Mouse (Mus musculus) stomach, embryonic 14.5 days (tissue): ENCODE measurements around the gene Rabl3. TPM values are rescaled to one million over a fixed set of nuclear protein-coding genes. Genes with fewer than 3 reads are reported as not detected.

Experiments
- ATAC-seq: fragments of 200-750 bp; cut with Nextera tagmentation; 2 replicates; pipeline ENCODE4 v1.8.0; 2017; ENCODE audit warnings: low read depth, moderate TSS enrichment; ENCODE audit not compliant: insufficient number of reproducible peaks, insufficient read depth, low FRiP score
- H3K27ac ChIP-seq: fragments of 300-500 bp; sonication (generic); 2 replicates; pipeline ENCODE4 v1.5.1; 2014; ENCODE audit warnings: mild to moderate bottlenecking, low read length, moderate library complexity, mixed read lengths
- H3K27me3 ChIP-seq: fragments of 300-500 bp; sonication (generic); 2 replicates; pipeline ENCODE4 v1.6.1; 2014; ENCODE audit warnings: low read length, control low read depth, mixed read lengths; ENCODE audit not compliant: control insufficient read depth, insufficient read depth
- H3K36me3 ChIP-seq: fragments of 300-500 bp; sonication (generic); 2 replicates; pipeline ENCODE4 v1.6.1; 2014; ENCODE audit warnings: mild to moderate bottlenecking, control low read depth, low read length, moderate library complexity, mixed read lengths; ENCODE audit not compliant: control insufficient read depth, insufficient read depth
- H3K4me1 ChIP-seq: fragments of 300-500 bp; sonication (generic); 2 replicates; pipeline ENCODE4 v1.6.1; 2014; ENCODE audit warnings: low read length, control low read depth, mixed read lengths; ENCODE audit not compliant: control insufficient read depth, insufficient read depth
- H3K4me2 ChIP-seq: fragments of 300-500 bp; sonication (generic); replicated peaks from 2 replicates; pipeline ENCODE4 v1.6.1; 2014; ENCODE audit warnings: low read depth, low read length, control low read depth
- H3K4me3 ChIP-seq: fragments of 300-500 bp; sonication (generic); 2 replicates; pipeline ENCODE4 v1.5.1; 2014; ENCODE audit warnings: low read depth, low read length, control low read depth
- H3K9ac ChIP-seq: fragments of 300-500 bp; sonication (generic); replicated peaks from 2 replicates; pipeline ENCODE4 v1.6.1; 2014; ENCODE audit warnings: low read depth, mild to moderate bottlenecking, control low read depth, low read length, moderate library complexity, mixed read lengths
- H3K9me3 ChIP-seq: fragments of 300-500 bp; sonication (generic); 2 replicates; pipeline ENCODE4 v1.6.1; 2016; ENCODE audit warnings: low read depth, low read length, control low read depth; ENCODE audit not compliant: control insufficient read depth
- WGBS: fragments of 180-500 bp; shearing (Covaris S2); extraction: QIAGEN DNeasy Blood & Tissue Kit; methylation state at CpG from one replicate; pipeline ENCODE4 v1.1.7; 2014; 5-methylcytosine and 5-hydroxymethylcytosine counted together
- polyA plus RNA-seq: library from polyadenylated mRNA; unstranded; fragments of >200 nt; fragmentation: Nextera tagmentation; extraction: Ambion mirVana; gene quantifications from 2 replicates; pipeline ENCODE4 v1.2.1, GENCODE M21; 2014

Rabl3 gene
- polyA plus RNA-seq, 1 experiment from 2014 or later, result 25.8 TPM

- H3K4me3 ChIP-seq, result no peak overlapping the region
- no peak overlapping the region for H3K4me2 ChIP-seq
- H3K9ac ChIP-seq, result no peak overlapping the region
- ATAC-seq, result no peak
- peaks cover 27% of the 10 kb centered on the region for H3K36me3 ChIP-seq
- H3K4me1 ChIP-seq, result no peaks in the 10 kb centered on the region
- H3K27ac ChIP-seq, result no peak overlapping the region
- no peaks in the 10 kb centered on the region for H3K27me3 ChIP-seq
- WGBS, result 93% methylated on average over 4 of the region's 4 CpGs
- H3K9me3 ChIP-seq, result no peaks in the 10 kb centered on the region
These were observed 22.0 kb upstream of the Rabl3 start for GRCm38 (mm10) chr16:37517596-37518211.

GRCm38 (mm10) chr16:37518662-37519061 lies 21.0 kb upstream of the Rabl3 start:
- peaks cover 28% of the 10 kb centered on the region for H3K36me3 ChIP-seq
- no peak for ATAC-seq
- 80% methylated on average over 2 of the region's 2 CpGs for WGBS

GRCm38 (mm10) chr16:37519721-37520120 lies 20.0 kb upstream of the Rabl3 start:
- no peak for ATAC-seq
- Histone ChIP-seq H3K9me3 (peaks cover 4% of the 10 kb centered on the region; the same call in 1 of the 2 replicates), H3K36me3 (peaks cover 29% of the 10 kb centered on the region), H3K4me1 (no peaks in the 10 kb centered on the region), H3K27me3 (no peaks in the 10 kb centered on the region), H3K27ac (no peak overlapping the region), H3K9ac (no peak overlapping the region), H3K4me3 (no peak overlapping the region), H3K4me2 (no peak overlapping the region)
- WGBS, result 100% methylated on average over 1 of the region's 1 CpGs

More at GRCm38 (mm10) chr16:37518662-37519061, 21.0 kb upstream of the Rabl3 start:
- H3K9ac ChIP-seq, result no peak overlapping the region
- H3K4me1 ChIP-seq, result no peaks in the 10 kb centered on the region
- peaks cover 2% of the 10 kb centered on the region; the same call in 1 of the 2 replicates for H3K9me3 ChIP-seq
- H3K4me2 ChIP-seq, result no peak overlapping the region
- no peak overlapping the region for H3K27ac ChIP-seq
- H3K4me3 ChIP-seq, result no peak overlapping the region
- no peaks in the 10 kb centered on the region for H3K27me3 ChIP-seq

GRCm38 (mm10) chr16:37520190-37521040 lies 19.3 kb upstream of the Rabl3 start:
- ATAC-seq, result no peak
- 92% methylated on average over 2 of the region's 2 CpGs for WGBS
- Histone ChIP-seq H3K4me3 (no peak overlapping the region), H3K9me3 (peaks cover 4% of the 10 kb centered on the region; the same call in 1 of the 2 replicates), H3K27me3 (no peaks in the 10 kb centered on the region), H3K4me2 (no peak overlapping the region), H3K4me1 (no peaks in the 10 kb centered on the region), H3K27ac (no peak overlapping the region), H3K9ac (no peak overlapping the region), H3K36me3 (peaks cover 28% of the 10 kb centered on the region)

- peaks cover 23% of the 10 kb centered on the region for H3K36me3 ChIP-seq
- H3K4me3 ChIP-seq, result no peak overlapping the region
- no peak overlapping the region for H3K9ac ChIP-seq
- H3K27me3 ChIP-seq, result no peaks in the 10 kb centered on the region
- H3K4me2 ChIP-seq, result no peak overlapping the region
- peaks cover 4% of the 10 kb centered on the region; the same call in 1 of the 2 replicates for H3K9me3 ChIP-seq
- 92% methylated on average over 7 of the region's 7 CpGs for WGBS
- H3K27ac ChIP-seq, result no peak overlapping the region
- ATAC-seq, result no peak
- no peaks in the 10 kb centered on the region for H3K4me1 ChIP-seq
These were observed 17.5 kb upstream of the Rabl3 start for GRCm38 (mm10) chr16:37522100-37522697.

- Histone ChIP-seq H3K4me3 (no peak overlapping the region), H3K4me2 (no peak overlapping the region), H3K36me3 (peaks cover 18% of the 10 kb centered on the region), H3K9ac (no peak overlapping the region), H3K9me3 (peaks cover 4% of the 10 kb centered on the region; the same call in 1 of the 2 replicates), H3K4me1 (no peaks in the 10 kb centered on the region), H3K27ac (no peak overlapping the region), H3K27me3 (no peaks in the 10 kb centered on the region)
- 73% methylated on average over 2 of the region's 2 CpGs for WGBS
- no peak for ATAC-seq
These were observed 14.6 kb upstream of the Rabl3 start for GRCm38 (mm10) chr16:37525121-37525520.

- ATAC-seq, result no peak
- Histone ChIP-seq H3K4me1 (no peaks in the 10 kb centered on the region), H3K9ac (no peak overlapping the region), H3K27ac (no peak overlapping the region), H3K4me2 (no peak overlapping the region), H3K27me3 (no peaks in the 10 kb centered on the region), H3K9me3 (peaks cover 4% of the 10 kb centered on the region; the same call in 1 of the 2 replicates), H3K4me3 (no peak overlapping the region), H3K36me3 (peaks cover 8% of the 10 kb centered on the region; the same call in 1 of the 2 replicates)
- WGBS, result 98% methylated on average over 3 of the region's 3 CpGs
These were observed 12.9 kb upstream of the Rabl3 start for GRCm38 (mm10) chr16:37526688-37527223.

- no peak overlapping the region for H3K27ac ChIP-seq
- H3K4me2 ChIP-seq, result no peak overlapping the region
- H3K4me1 ChIP-seq, result no peaks in the 10 kb centered on the region
- no peaks in the 10 kb centered on the region for H3K9me3 ChIP-seq
- H3K9ac ChIP-seq, result no peak overlapping the region
- ATAC-seq, result no peak
- no peaks in the 10 kb centered on the region for H3K27me3 ChIP-seq
- H3K36me3 ChIP-seq, result peaks cover 14% of the 10 kb centered on the region
- H3K4me3 ChIP-seq, result no peak overlapping the region
- WGBS, result 88% methylated on average over 6 of the region's 6 CpGs
These were observed 9.5 kb upstream of the Rabl3 start for GRCm38 (mm10) chr16:37530170-37530569.
